Mouse (Mus musculus) embryo, embryonic 11 days (tissue): ENCODE measurements around the gene Clk3.
"Not testable (repeated sequence)": the region's sequence is repeated elsewhere in the genome, so short reads cannot be mapped to it uniquely, and the experiment has no call there.

Experiments
- DNase-seq: peaks from one replicate; pipeline ENCODE4 v3.0.0-alpha.2; 2015

Gene Clk3

DNA sequence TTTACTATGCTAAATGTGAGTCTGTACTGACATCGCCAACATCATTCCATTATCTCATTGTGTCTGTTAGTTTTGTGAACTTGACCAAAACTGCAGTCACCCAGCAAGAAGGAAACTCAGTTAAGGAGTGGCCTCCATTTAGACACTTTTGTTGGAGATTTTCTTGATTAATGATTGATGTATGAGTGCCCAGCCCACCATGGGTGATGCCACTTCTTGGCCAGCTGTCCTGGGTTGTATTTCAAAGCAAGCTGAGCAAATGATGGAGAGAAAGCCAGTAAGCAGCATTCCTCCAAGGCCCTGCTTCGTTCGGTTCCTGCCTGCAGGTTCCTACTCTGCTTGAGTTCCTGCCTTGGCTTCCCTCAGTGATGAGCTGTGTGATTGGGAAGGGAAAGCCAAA, 44.9 kb downstream of the Clk3 start:
- DNase-seq = no peak

DNA sequence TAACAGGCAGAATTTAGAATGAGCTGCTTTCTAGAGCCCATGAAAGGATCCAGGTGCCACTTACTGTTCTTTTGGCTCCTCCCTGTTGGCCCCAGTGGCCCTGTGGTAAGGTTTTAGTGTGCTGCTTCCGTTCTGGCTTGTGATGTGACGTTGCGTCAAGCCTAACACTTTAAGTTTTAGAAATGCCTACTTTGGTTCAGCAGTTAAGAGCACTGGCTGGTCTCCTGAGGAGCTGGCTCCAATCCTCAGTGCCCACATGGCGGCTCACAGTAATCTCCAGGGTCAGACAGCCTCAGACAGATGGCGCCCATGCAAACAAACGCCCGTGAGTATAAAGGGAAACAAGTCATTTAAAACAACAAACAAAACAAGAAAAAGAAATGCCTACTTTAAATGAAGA, 47.3 kb downstream of the Clk3 start:
- DNase-seq = no peak

DNA sequence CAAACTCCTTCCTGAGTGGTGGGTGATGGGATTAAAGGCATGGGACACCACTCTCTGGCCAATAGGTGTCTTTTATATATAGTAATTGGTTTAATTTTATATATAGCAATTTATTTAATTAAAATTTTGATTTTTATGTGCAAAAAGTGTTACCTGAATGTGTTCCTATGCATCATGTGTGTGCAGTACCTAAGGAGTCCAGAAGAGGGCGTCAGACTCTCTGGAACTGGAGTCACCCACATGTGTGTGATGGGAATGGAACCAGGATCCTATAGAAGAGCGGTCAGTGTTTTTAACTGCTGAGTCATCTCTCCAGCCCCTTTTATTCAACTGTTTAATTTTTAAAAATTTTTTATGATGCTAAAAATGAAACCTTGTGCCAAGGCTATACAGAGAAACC, 53.5 kb downstream of the Clk3 start:
- DNase-seq = no peak

DNA sequence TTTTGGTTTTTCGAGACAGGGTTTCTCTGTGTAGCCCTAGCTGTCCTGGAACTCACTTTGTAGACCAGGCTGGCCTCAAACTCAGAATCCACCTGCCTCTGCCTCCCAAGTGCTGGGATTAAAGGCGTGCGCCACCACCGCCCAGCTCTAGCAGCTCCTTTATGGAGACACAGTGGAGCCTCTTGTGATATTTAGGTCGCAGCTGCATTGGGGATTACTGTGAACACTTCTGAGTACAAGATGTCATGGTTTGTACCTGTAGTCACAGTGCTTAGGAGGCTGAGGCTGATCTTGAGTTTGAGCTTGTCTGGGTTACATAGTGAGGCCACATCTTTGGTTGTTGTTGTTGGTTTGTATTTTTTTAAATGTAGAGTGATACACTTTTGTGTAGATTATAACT, 55.4 kb downstream of the Clk3 start:
- DNase-seq = not testable (repeated sequence)

DNA sequence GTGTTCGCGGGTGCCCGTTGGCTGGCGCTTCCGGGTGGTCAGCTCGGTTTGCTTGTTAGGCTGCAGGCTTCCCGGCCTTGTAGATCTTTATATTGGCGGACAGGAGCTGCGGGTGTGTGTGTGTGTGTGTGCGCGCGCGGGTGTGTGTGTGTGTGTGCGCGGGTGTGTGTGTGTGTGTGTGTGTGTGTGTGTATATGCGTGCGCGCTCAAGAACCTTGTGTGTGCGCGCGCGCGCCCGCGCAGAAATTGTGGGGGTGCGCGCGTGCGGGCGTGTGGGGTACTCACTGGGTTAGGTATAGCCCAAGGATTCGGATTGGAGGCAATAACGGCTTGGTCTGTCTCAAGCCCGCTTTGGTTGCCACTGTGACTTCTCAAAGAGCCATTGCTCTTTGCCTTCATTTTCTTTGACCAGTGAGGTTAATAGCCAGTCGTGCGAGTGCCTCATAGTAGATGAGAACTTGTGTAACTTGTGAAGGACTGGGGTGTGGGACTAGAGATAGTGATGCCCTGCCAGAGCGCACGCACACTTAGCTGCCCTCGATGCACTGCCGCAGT, 56.9 kb downstream of the Clk3 start:
- peak; percentile 68 for DNase-seq

DNA sequence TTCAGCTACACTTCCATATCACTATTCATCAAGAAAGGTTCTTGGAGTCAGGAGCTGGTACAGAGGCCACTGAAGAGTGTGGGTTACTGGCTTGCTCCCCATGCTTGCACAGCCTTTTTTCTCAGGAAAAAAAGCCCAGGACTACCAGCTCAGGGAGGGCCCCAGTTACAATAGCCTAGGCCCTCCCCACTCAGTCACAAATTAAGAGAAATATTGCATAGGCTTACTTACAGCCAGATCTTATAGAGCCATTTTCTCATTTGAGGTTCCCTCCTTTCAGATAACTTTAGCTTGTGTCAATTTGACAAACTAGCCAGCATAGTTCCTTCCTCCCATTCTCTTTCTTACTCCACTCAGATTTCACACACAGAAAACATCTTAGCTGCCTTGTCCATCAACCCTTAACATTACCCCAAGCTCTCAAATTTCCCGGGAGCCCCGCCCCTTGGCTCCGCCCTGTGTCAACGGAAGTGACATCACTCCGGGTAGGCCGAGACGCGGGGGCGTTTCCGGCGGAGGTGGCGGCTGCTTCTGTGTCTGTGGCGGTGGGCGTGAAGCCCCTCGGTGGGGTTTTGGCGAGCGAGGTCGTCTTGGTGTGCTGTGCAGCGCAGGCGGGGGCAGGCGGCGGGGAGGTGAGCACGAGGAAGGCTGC, 57.5 kb downstream of the Clk3 start, which contains the start of gene Edc3:
Gene Edc3 (plus strand): TSS at position 473 of the 652 bp plus-strand sequence.
- DNase-seq = peak; percentile 96

DNA sequence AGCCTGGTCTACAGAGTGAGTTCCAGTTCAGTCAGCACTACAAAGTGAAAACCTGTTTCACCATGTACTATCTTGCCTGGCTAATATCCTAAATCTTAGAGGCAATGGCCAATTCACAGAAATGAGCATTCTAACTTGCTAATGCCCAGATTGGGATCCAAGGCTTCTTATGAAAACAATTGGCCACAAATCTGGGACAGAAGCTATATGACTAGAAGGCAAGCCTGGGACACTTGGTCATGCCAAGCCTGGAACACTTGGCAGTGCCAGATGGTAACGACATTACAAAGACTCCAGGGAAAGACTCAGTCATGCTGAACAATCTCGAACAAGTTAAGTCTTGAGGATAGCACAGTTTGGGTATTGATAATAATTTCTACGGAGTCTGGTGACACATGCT, 59.2 kb downstream of the Clk3 start:
- DNase-seq = no peak
